Mouse (Mus musculus) bone marrow, adult 2 months (tissue): ENCODE measurements around the gene Slc35c2.

Source experiments
- CTCF ChIP-seq: fragments of 200-500 bp; IDR thresholded peaks from 2 replicates; pipeline ENCODE4 v1.5.1; 2011; ENCODE audit warnings: low read length, control low read depth; ENCODE audit not compliant: control insufficient read depth, insufficient read depth
- POLR2A ChIP-seq: fragments of 200-500 bp; IDR thresholded peaks from 2 replicates; pipeline ENCODE4 v1.6.1; 2011; ENCODE audit warnings: low read depth, mild to moderate bottlenecking, control low read depth, low read length, borderline replicate concordance; ENCODE audit not compliant: control insufficient read depth

DNA sequence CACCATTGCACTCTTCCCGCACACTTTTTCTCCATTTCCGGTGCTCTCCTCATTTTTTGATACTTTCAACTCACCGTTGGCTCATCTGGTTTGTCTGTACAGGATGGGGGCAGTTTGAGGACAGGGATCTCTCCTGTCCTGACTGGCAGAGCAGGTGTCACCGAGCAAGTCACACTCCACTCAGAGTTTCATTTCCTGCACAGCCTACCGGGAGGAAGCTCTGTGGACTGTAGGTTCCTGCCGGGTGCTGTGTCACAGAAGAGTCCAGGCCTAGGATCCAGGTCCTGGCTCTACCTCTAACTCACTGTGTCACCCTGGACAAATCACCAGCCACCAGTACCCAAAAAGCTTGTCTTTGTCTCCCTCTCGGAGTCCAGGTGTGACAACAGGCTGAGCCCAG is 45.9 kb downstream of the Slc35c2 start:
- TF ChIP-seq CTCF, result no peak
- no peak for TF ChIP-seq POLR2A
